Mouse (Mus musculus) brain, embryonic 14.5 days (tissue): ENCODE results near the gene 2410131K14Rik.

Experiments
- CTCF ChIP-seq: fragments of 200-500 bp; IDR thresholded peaks from 2 replicates; pipeline ENCODE4 v1.5.1; 2012; ENCODE audit warnings: inconsistent platforms, mild to moderate bottlenecking, moderate library complexity, borderline replicate concordance; ENCODE audit not compliant: insufficient read depth, insufficient read length; ENCODE audit errors: extremely low read depth
- POLR2A ChIP-seq: fragments of 200-500 bp; IDR thresholded peaks from 2 replicates; pipeline ENCODE4 v1.6.1; 2012; ENCODE audit warnings: mild to moderate bottlenecking, inconsistent platforms, borderline replicate concordance; ENCODE audit not compliant: poor library complexity, insufficient read depth, insufficient read length, severe bottlenecking; ENCODE audit errors: extremely low read depth

GRCm38 (mm10) chr5:118291453-118291852 is 46.4 kb downstream of the 2410131K14Rik start:
- TF ChIP-seq CTCF (no peak), POLR2A (no peak)
